Comparison of ENCODE assay signal across 16 mouse cellular contexts in the genomic region with DNA sequence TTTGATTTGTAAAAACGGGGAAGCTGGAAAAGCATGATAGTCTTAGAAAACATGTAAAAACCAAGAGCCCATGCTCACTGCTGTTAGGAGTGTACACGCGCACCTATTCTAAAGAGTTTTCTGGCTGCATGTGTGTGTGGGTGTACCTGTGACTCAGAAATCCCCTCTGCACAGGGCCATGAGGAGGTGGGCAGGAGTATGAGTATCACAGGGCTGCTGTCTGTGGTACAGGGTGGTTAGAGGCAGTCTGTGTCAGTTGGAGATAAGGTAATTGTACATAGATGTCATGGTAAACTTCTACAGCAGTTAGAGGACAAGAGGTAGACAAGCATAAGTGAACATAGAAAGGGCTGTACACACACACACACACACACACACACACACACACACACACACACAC.
A peak's percentile ranks its signal among the peaks of the same experiment; 100 is the strongest.
DNase-seq lines count a peak whose midpoint lies in the region; ATAC-seq lines count a peak whose summit lies in the region.
"Had no signal": no experiment of that assay in that cellular context is flagged by ENCODE, and none has a peak within 500 bp of the region (broad histone marks: within the 10 kb centered on the region; RNA-seq: fewer than 3 reads in every experiment).

No protein-coding gene starts in this region.

- ATAC-seq in megakaryocyte progenitor cell, adult 5-6 weeks (replicated peaks; ENCODE audit: poor library complexity): peak; percentile 74
- ATAC-seq: intestine, embryonic 16.5 days had no signal

- DNase-seq in left cerebral cortex, adult 18-20 months (ENCODE audit: low spot score in 2 of 2): peak; percentile 32 to 33
- DNase-seq in left cerebral cortex, postnatal 4 days: no peak
- peak; percentile 81 for DNase-seq in CD4-positive, CD25-positive, alpha-beta regulatory T cell, adult 2 months (ENCODE audit: low read depth, low spot score)
- DNase-seq in c-Kit-positive CD71-negative TER-119-negative erythroid progenitor cells, embryonic 14.5 days (ENCODE audit: low read depth): peak; percentile 23
- DNase-seq in layer of hippocampus, postnatal 25 days (ENCODE audit: extremely low spot score in 1 of 2, low spot score in 1 of 2): no peak
- no peak for DNase-seq in c-Kit-positive CD71-positive TER-119-positive erythroid progenitor cells, embryonic 14.5 days (ENCODE audit: low spot score)
- DNase-seq: cerebellum, adult 11-12 months; cerebellum, postnatal 36 days; gastrocnemius, postnatal 14 days; heart, postnatal 14 days; lung, adult 18-20 months; lung, postnatal 4 days; retina, postnatal 1 day; spleen, adult 18-20 months had no signal

- intact Hi-C loops in left cerebral cortex, postnatal 4 days (cut with DNase I): loop anchor here (10.0 kb wide), 1 partner anchor 157 kb away; no protein-coding TSS in a partner anchor

Comparison
In these comparisons a context has a peak if more than half of its experiments do, and no peak if none do; other contexts are left out.
1. DNase-seq: peak in left cerebral cortex, adult 18-20 months (2 of 2), CD4-positive, CD25-positive, alpha-beta regulatory T cell, adult 2 months (single experiment) and c-Kit-positive CD71-negative TER-119-negative erythroid progenitor cells, embryonic 14.5 days (single experiment); none in left cerebral cortex, postnatal 4 days (single experiment), layer of hippocampus, postnatal 25 days (0 of 2) and c-Kit-positive CD71-positive TER-119-positive erythroid progenitor cells, embryonic 14.5 days (single experiment).